Mouse (Mus musculus) small intestine, adult 2 months (tissue): ENCODE results near the gene Apoe. TPM values are rescaled to one million over a fixed set of nuclear protein-coding genes. Genes with fewer than 3 reads are reported as not detected.

Experiments used
- H3K27ac ChIP-seq: fragments of 200-500 bp; 2 replicates; pipeline ENCODE4 v1.5.1; 2012; ENCODE audit warnings: low read depth, low read length, control low read depth, inconsistent platforms; ENCODE audit not compliant: insufficient read depth
- H3K27me3 ChIP-seq: fragments of 200-500 bp; 2 replicates; pipeline ENCODE4 v1.6.1; 2012; ENCODE audit warnings: mild to moderate bottlenecking, moderate library complexity, low read length, inconsistent platforms; ENCODE audit not compliant: control insufficient read depth, insufficient read depth
- H3K36me3 ChIP-seq: fragments of 200-500 bp; 2 replicates; pipeline ENCODE4 v1.6.1; 2012; ENCODE audit warnings: mild to moderate bottlenecking, low read length, control low read depth, inconsistent platforms; ENCODE audit not compliant: control insufficient read depth, insufficient read depth
- H3K4me1 ChIP-seq: fragments of 200-500 bp; 2 replicates; pipeline ENCODE4 v1.6.1; 2012; ENCODE audit warnings: low read length, inconsistent platforms, mixed read lengths; ENCODE audit not compliant: control insufficient read depth, insufficient read depth, insufficient read length
- H3K4me3 ChIP-seq: fragments of 200-500 bp; 2 replicates; pipeline ENCODE4 v1.5.1; 2012; ENCODE audit warnings: low read depth, mild to moderate bottlenecking, control low read depth, inconsistent platforms, low read length, moderate library complexity
- CTCF ChIP-seq: fragments of 200-500 bp; IDR thresholded peaks from 2 replicates; pipeline ENCODE4 v1.5.1; 2012; ENCODE audit warnings: low read depth, mild to moderate bottlenecking, control low read depth, inconsistent platforms, low read length, moderate library complexity, mixed read lengths; ENCODE audit not compliant: insufficient replicate concordance, insufficient read length; ENCODE audit errors: extremely low read depth
- POLR2A ChIP-seq: fragments of 200-500 bp; IDR thresholded peaks from 2 replicates; pipeline ENCODE4 v1.6.1; 2012; ENCODE audit warnings: low read depth, mild to moderate bottlenecking, control low read depth, inconsistent platforms, low read length, moderate library complexity
- WGBS: fragments of 180-500 bp; shearing (Covaris S2); methylation state at CpG from one replicate; pipeline ENCODE4 v1.1.7; 2018; 5-methylcytosine and 5-hydroxymethylcytosine counted together
- polyA plus RNA-seq: library from polyadenylated mRNA; depleted of rRNA; stranded (reverse); fragments of >200 nt; gene quantifications from 2 replicates; pipeline ENCODE4 v1.2.3, GENCODE M21; 2012

Gene Apoe
- polyA plus RNA-seq, 1 experiment, result 591 TPM

DNA sequence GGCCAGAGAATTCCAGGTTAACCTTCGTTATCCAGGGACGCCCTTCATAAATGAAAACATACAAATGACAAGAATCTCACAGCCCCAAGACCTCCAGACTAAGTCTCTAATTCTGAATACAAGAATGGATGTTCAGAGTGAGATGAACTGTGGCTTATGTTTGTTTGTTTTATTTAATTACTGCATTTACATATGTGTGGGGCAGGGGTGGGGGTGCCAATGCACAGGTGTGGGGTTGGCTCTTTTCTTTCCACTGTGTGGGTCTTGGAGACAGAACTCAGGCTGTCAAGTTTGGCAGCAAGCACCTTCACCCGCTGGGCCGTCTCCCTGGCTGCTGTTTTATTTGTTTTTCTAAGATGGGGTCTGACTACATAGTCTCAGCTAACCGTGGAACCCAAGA, 43.5 kb upstream of the Apoe start:
- WGBS, result 67% methylated on average over 5 of the region's 5 CpGs
- H3K36me3 ChIP-seq, result peaks cover 40% of the 10 kb centered on the region
- H3K4me1 ChIP-seq, result peaks cover 11% of the 10 kb centered on the region
- no peak overlapping the region for H3K4me3 ChIP-seq
- no peak overlapping the region for H3K27ac ChIP-seq
- no peaks in the 10 kb centered on the region for H3K27me3 ChIP-seq
- TF ChIP-seq CTCF, result no peak
- no peak for TF ChIP-seq POLR2A

DNA sequence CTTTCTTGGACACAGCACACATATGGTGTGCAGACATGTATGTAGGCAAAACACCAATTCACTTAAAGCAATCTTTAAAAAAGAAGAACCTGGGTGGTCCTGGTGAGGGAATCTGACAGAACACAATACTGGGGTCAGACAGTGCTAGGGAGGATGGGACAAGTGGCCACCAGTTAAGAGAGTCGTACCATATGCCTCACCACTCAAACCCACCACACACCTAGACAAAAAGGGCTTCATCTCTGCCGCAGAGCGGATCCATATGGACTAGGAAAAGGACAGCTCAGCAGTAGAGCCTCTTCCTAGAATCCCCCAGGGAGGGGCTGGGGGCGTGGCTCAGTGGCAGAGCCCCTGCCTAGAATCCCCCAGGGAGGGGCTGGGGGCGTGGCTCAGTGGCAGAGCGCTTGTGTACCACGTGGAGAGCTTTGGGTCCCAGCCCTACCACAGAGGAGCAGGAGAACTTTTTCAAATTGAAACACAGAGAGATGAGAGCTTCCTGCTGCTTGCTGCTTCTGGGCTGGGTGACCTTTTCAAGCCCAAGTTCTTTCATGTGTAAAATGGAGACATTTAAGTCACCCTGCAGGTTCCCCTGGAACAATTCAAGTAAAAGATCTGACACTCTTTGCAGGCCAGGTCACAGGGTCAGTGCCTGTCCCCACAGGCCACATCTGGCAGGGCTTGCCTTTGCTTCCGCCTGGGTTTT, 42.5 kb upstream of the Apoe start:
- TF ChIP-seq POLR2A (no peak), CTCF (no peak)

DNA sequence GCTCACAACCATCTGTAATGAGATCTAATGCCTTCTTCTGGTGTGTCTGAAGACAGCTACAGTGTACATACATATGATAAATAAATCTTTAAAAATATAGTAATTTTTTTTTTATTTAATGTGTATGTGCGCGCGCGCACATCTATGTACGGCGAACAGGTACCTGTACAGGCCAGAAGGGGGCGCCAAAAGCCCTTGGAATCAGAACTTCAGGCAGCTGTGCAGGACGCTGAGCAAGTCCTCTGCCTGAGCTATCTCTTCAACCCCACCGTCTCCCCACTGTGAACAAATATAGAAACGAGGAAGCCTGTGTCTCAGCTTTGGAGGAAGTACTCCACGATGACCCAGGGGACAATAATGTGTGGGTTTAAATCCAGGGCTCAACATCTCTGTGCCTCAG, 41.3 kb upstream of the Apoe start:
- 85% methylated on average over 11 of the region's 11 CpGs for WGBS
- TF ChIP-seq POLR2A (no peak), CTCF (peak; percentile 49)

More for the DNA sequence above, 42.5 kb upstream of the Apoe start:
- Histone ChIP-seq H3K27me3 (no peaks in the 10 kb centered on the region), H3K4me1 (peaks cover 8% of the 10 kb centered on the region), H3K27ac (no peak overlapping the region), H3K36me3 (peaks cover 49% of the 10 kb centered on the region), H3K4me3 (no peak overlapping the region)
- WGBS, result 62% methylated on average over 8 of the region's 8 CpGs

DNA sequence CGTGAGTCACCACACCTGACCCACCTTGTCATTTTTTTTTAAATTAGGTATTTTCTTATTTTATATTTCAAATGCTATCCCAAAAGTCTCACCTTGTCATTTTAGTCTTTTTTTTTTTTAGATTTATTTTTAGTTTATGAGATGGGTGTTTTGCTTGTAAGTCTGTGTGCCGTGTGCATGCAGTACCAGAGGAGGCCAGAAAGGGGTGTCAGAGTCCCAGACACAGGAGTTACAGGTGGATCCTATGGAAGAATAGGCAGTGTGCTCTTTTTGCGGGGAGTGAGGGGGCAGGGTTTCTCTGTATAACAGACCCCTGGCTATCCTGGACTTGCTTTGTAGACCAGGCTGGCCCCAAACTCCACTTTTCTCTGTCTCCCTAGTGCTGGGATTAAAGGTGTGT, 39.8 kb upstream of the Apoe start:
- WGBS, result 85% methylated on average over 3 of the region's 3 CpGs
- H3K4me3 ChIP-seq, result no peak overlapping the region
- peaks cover under 1% of the 10 kb centered on the region for H3K4me1 ChIP-seq
- no peaks in the 10 kb centered on the region for H3K27me3 ChIP-seq
- no peak overlapping the region for H3K27ac ChIP-seq
- H3K36me3 ChIP-seq, result peaks cover 58% of the 10 kb centered on the region
- TF ChIP-seq CTCF (peak; percentile 18; the same call in 1 of the 2 replicates), POLR2A (no peak)

More for the DNA sequence above, 41.3 kb upstream of the Apoe start:
- Histone ChIP-seq H3K4me1 (peaks cover 2% of the 10 kb centered on the region), H3K4me3 (no peak overlapping the region), H3K27me3 (no peaks in the 10 kb centered on the region), H3K36me3 (peaks cover 53% of the 10 kb centered on the region), H3K27ac (no peak overlapping the region)

- H3K4me1 ChIP-seq, result peaks cover 2% of the 10 kb centered on the region; the same call in 1 of the 2 replicates
- TF ChIP-seq CTCF (no peak), POLR2A (no peak)
- H3K27ac ChIP-seq, result no peak overlapping the region
- H3K4me3 ChIP-seq, result no peak overlapping the region
- 79% methylated on average over 16 of the region's 16 CpGs for WGBS
- H3K36me3 ChIP-seq, result peaks cover 64% of the 10 kb centered on the region
- no peaks in the 10 kb centered on the region for H3K27me3 ChIP-seq
These were observed 37.5 kb upstream of the Apoe start for GRCm38 (mm10) chr7:19736389-19737057.

DNA sequence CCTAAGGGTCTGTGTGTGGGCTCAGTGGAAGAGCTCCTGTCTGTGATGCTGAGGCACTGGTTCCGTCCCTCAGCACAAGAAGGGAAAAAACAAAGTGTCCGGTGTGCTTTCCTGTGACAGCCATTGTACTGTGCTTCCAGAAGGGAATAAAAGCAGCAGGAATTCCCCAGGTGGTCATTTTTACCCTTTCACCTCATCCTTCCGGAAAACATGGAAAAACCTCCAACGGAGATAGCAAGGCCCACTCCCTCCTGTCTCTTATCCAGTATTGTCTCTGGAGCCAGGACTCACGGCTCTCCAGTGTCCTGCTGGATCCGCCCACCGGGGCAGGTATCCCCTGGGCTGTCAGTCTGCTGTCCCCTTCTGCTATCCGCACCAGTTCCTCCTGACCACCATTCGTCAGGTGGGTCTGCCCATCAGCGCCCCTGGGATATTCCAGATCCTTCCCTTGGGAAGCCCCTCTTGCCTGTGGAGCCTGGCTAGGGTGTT, 35.2 kb upstream of the Apoe start:
- H3K4me1 ChIP-seq, result 0 out of 2 replicates have a peak, but pooled peaks cover 2% of the 10 kb centered on the region
- no peak overlapping the region for H3K4me3 ChIP-seq
- no peak overlapping the region for H3K27ac ChIP-seq
- no peaks in the 10 kb centered on the region for H3K27me3 ChIP-seq
- TF ChIP-seq POLR2A, result no peak
- no peak for TF ChIP-seq CTCF
- H3K36me3 ChIP-seq, result peaks cover 74% of the 10 kb centered on the region
- WGBS, result 92% methylated on average over 10 of the region's 10 CpGs

- H3K36me3 ChIP-seq, result peaks cover 69% of the 10 kb centered on the region
- H3K27me3 ChIP-seq, result no peaks in the 10 kb centered on the region
- H3K4me1 ChIP-seq, result 0 out of 2 replicates have a peak, but pooled peaks cover 4% of the 10 kb centered on the region
- no peak for TF ChIP-seq POLR2A
- no peak for TF ChIP-seq CTCF
- no peak overlapping the region for H3K4me3 ChIP-seq
- H3K27ac ChIP-seq, result no peak overlapping the region
- WGBS, result 89% methylated on average over 4 of the region's 4 CpGs
These were observed 27.6 kb upstream of the Apoe start for GRCm38 (mm10) chr7:19726541-19726940.

- Histone ChIP-seq H3K27me3 (no peaks in the 10 kb centered on the region), H3K4me1 (0 out of 2 replicates have a peak, but pooled peaks cover 4% of the 10 kb centered on the region), H3K4me3 (no peak overlapping the region), H3K36me3 (peaks cover 55% of the 10 kb centered on the region), H3K27ac (no peak overlapping the region)
- TF ChIP-seq CTCF (no peak), POLR2A (no peak)
- 60% methylated on average over 12 of the region's 12 CpGs for whole genome bisulfite sequencing
These were observed 25.2 kb upstream of the Apoe start for GRCm38 (mm10) chr7:19724167-19724566.
